Mouse (Mus musculus): ENCODE measurements at regions not wholly inside any gene's neighbourhood (a gene's known extent, or its start where the extent isn't known, plus 50 kb on each side); places are given as distances from the start of the nearest gene placed in this dataset.

DNA sequence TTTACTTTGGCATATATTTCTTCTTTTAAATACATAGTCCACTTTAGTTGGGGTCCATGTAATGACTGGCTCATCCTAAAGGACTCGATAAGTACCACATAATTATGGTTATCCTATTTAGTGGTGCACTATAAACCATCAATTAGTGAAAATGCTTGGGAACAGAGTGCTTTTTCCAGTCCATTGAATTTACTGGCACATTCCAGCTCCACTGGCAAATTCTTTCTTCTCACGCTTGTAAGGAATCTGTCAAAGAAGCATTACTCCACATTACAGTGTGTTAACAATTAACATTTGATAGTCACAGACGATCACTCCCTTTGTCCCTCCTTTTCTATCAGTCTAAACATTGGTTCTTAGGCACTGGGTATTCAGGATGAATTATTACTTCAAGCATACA is 241.7 kb upstream of the Gli3 start:
- no peak for ATAC-seq (ENCODE audit: low TSS enrichment)

DNA sequence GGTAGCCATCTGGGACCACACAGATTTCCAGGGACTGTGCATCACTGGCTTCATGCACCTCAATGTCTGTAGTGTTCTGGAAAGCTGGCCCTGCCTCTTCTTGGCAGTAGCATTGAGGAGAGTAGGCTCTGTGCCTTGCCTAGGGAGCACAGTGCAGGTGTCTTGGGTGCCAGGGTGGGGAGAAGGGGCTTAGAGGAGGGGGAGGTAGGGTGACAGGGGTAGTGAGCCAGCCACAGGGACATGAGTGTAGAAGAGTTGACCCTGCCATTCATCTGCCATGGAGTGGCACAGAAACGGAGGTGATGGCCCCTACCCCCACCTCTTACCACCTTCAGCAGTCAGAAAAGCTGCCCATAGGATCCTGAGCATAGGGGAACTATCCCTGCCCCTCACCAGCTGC is 235.4 kb upstream of the Gli3 start:
- ATAC-seq (ENCODE audit: low TSS enrichment), result no peak

Measured in frontal cortex, adult (tissue).